Comparison of ENCODE assay signal across 12 mouse cellular contexts in the genomic region with DNA sequence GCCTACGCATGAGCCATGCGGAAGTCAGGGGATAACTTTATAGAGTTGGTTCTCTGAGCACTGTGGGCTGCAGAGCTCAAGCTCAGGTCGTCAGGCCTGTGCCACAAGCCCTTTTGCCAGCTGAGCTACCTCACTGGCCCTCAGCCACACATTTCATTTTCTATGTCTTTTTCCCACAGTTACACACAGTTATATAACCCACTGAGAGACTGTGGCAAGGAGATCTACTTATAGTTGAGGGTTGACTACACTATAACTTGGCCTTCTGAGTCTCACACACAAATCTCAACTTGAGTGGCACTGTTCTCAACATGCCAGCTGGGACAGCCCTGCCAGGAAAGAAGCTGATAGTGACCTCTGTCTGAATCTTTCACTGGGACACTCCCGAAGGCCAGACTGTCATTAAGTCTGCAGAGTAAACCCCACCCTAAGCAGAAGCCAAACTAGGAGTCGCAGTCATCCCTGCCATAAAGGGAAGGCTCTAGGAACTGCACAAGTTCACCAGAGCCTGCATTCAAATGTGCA. TPM values are rescaled to one million over a fixed set of nuclear protein-coding genes. Genes with fewer than 3 reads are reported as not detected.
DNase-seq lines count a peak whose midpoint lies in the region; ATAC-seq and TF ChIP-seq lines count a peak whose summit lies in the region.
"Had no signal": no experiment of that assay in that cellular context is flagged by ENCODE, and none has a peak within 500 bp of the region (broad histone marks: within the 10 kb centered on the region; RNA-seq: fewer than 3 reads in every experiment).

No protein-coding gene starts in this region.

- peak; percentile 72 for DNase-seq in gastrocnemius, adult 2 months
- no peak for DNase-seq in gastrocnemius, postnatal 4 days (ENCODE audit: low spot score in 2 of 2)
- DNase-seq in lung, postnatal 25 days (ENCODE audit: low spot score): peak; percentile 27
- no peak for DNase-seq in lung, adult 2 months
- peak; percentile 59 to 68 for DNase-seq in heart, postnatal 10 days
- DNase-seq in layer of hippocampus, adult 8-10 months (ENCODE audit: low spot score in 2 of 2): no peak
- no peak for DNase-seq in spleen, adult 18-20 months

- intact Hi-C loops in gastrocnemius, adult 2 months (cut with DNase I): no loop called here
- intact Hi-C loops in heart, postnatal 10 days (cut with DNase I): loop anchor here (1.0 to 5.0 kb wide), 3 partner anchors 45 to 77 kb away; no protein-coding TSS in a partner anchor

- no peak for ATAC-seq in CD4-positive, CD25-positive, alpha-beta regulatory T cell, adult 4 months
- ATAC-seq: Patski had no signal

- peaks cover 3% of the 10 kb centered on the region for H3K4me1 ChIP-seq in lung, adult 2 months (ENCODE audit: control insufficient read depth, insufficient read depth, low read length)
- H3K4me1 ChIP-seq: neural tube, embryonic 12.5 days had no signal

- no peak for TF ChIP-seq POLR2A in lung, adult 2 months (IDR thresholded peaks at IDR 0.05; ENCODE audit: borderline replicate concordance, extremely low read depth, low read depth, low read length)

- WGBS in lung, adult 2 months: 57% methylated on average over 5 of the region's 5 CpGs

- H3K27ac ChIP-seq in gastrocnemius, adult 2 months: peak overlapping the region; percentile 88
- H3K27ac ChIP-seq: liver, embryonic 14.5 days; midbrain, embryonic 12.5 days; neural tube, embryonic 12.5 days had no signal

- TF ChIP-seq CTCF in gastrocnemius, adult 2 months (IDR thresholded peaks at IDR 0.05): no peak; the same call in 1 of the 2 replicates
- no peak for TF ChIP-seq CTCF in lung, adult 2 months (IDR thresholded peaks at IDR 0.05; ENCODE audit: insufficient read depth, low read length)

- no peak overlapping the region for H3K4me3 ChIP-seq in gastrocnemius, adult 2 months
- no peak overlapping the region for H3K4me3 ChIP-seq in lung, adult 2 months (replicated peaks; ENCODE audit: extremely low read depth, low read depth, low read length)
- H3K4me3 ChIP-seq: midbrain, embryonic 12.5 days; neural tube, embryonic 12.5 days had no signal

RNA-seq across cellular contexts. Expression of a gene that starts 44.1 kb away (rescaled TPM):
- total RNA-seq in gastrocnemius, adult 2 months (2021): 100 to 1,000 TPM; 486 TPM
- 100 to 1,000 TPM; 303 to 348 TPM for total RNA-seq in gastrocnemius, postnatal 4 days (2021)
- polyA plus RNA-seq in lung, adult 2 months (2012; rRNA removed): 18.4 and 44.2 TPM in 2 replicates
- total RNA-seq in heart, postnatal 10 days (2021): 100 to 1,000 TPM; 446 to 490 TPM
- total RNA-seq in layer of hippocampus, adult 8-10 months (2022): 100 to 1,000 TPM; 366 to 393 (median 386) TPM
- polyA plus RNA-seq in CD4-positive, CD25-positive, alpha-beta regulatory T cell, adult 4 months (2017; shearing (Covaris generic)): 100 to 1,000 TPM in 1 of 2 experiments, 10 to 100 TPM in 1; 71.3 to 138 TPM

Comparison
In these comparisons a context has a peak if more than half of its experiments do, and no peak if none do; other contexts are left out.
1. DNase-seq: peak in gastrocnemius, adult 2 months (single experiment), lung, postnatal 25 days (single experiment) and heart, postnatal 10 days (2 of 2); none in gastrocnemius, postnatal 4 days (0 of 2), lung, adult 2 months (single experiment), layer of hippocampus, adult 8-10 months (0 of 2) and spleen, adult 18-20 months (0 of 2).